Mouse (Mus musculus): ENCODE measurements around the gene Tm2d3. TPM values are rescaled to one million over a fixed set of nuclear protein-coding genes. Genes with fewer than 3 reads are reported as not detected.

The Tm2d3 gene
- polyA plus RNA-seq, 1 experiment from 2014 or later = 39.2 TPM

DNA sequence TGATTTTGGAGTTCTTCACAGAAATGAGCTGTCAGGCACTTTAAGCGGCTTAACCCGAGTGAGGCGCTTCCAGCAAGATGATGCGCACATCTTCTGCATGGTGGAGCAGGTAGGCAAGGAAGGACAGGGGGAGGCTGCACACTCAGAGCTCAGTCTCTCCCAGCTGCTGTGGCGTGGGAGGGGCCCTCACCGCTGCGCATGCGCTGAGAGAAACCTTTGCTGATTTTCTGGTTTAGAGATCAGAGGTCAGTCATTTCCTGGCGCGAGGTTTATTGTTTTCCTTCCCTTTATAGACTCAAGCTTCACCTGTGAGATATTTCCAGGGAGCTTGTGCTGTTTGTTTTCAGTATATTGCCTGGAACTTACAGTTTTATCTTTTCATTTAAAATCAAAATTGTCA, 12.9 kb upstream of the Tm2d3 start:
- Histone ChIP-seq H3K9me3 (replicated peaks) (no peaks in the 10 kb centered on the region), H3K9ac (no peak overlapping the region), H3K27me3 (replicated peaks) (no peaks in the 10 kb centered on the region), H3K4me1 (replicated peaks) (peaks cover 5% of the 10 kb centered on the region; the same call in 1 of the 2 replicates), H3K27ac (ENCODE audit: poor library complexity, severe bottlenecking) (no peak overlapping the region), H3K4me2 (no peak overlapping the region), H3K36me3 (peaks cover 22% of the 10 kb centered on the region), H3K4me3 (no peak overlapping the region)
- 78% methylated on average over 10 of the region's 10 CpGs for WGBS
- ATAC-seq (ENCODE audit: insufficient number of reproducible peaks, low FRiP score) = no peak

DNA sequence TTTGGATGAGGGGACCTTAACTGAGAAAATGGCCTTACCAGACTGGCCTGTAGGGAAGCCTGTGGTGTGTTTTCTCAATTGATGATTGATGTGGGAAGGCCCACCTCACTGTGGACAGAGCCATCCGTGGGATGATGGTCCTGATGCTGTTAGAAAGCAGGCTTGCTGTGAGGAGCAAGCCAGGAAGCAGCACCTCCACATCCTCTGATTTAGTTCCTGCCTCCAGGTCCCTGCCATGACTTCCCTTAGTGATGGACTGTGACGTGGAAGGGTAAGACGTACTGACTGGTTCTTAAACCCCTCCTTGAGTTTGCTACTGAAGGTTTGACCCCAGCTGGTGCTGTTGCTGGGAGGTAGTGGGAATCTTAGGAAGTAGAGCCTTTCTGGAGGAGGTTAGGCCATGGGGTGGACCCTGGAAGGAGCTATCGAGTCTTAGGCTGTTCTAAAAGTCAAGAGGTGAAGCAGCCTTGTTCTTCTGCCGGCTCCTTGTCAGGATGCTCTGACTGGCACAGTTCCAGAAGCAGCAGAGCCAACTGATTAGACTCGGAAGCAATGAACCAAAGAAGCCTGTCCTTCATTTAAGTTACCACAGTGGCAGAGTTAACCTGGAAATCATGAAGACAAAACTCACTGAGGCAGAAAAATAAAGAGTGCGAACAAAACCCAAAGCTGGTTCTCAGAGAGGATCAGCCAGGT, 11.9 kb upstream of the Tm2d3 start:
- 68% methylated on average over 7 of the region's 7 CpGs for WGBS
- Histone ChIP-seq H3K4me2 (no peak overlapping the region), H3K4me3 (no peak overlapping the region), H3K4me1 (replicated peaks) (peaks cover 5% of the 10 kb centered on the region; the same call in 1 of the 2 replicates), H3K9ac (no peak overlapping the region), H3K36me3 (peaks cover 24% of the 10 kb centered on the region), H3K27ac (ENCODE audit: poor library complexity, severe bottlenecking) (no peak overlapping the region), H3K27me3 (replicated peaks) (no peaks in the 10 kb centered on the region), H3K9me3 (replicated peaks) (no peaks in the 10 kb centered on the region)
- ATAC-seq (ENCODE audit: insufficient number of reproducible peaks, low FRiP score) = no peak

DNA sequence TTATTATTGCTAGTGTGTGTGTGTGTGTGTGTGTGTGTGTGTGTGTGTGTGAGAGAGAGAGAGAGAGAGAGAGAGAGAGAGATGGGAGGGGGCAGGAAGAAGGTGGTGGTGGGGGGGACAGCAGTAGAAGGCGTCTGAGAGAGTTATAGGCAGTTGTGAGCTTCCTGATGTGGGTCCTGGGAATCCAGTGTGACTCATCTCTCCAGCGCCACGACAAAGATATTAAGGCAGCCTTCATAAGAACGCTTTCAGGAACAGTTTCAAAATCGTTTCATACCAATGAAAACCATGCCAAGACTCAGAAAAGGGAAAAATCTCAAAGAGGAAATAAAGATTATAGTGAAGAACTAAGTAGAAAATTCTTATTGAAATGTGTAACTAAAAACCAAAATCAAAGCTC, 9.8 kb upstream of the Tm2d3 start:
- H3K4me2 ChIP-seq = no peak overlapping the region
- no peaks in the 10 kb centered on the region for H3K27me3 ChIP-seq (replicated peaks)
- H3K36me3 ChIP-seq = peaks cover 17% of the 10 kb centered on the region
- no peak overlapping the region for H3K9ac ChIP-seq
- H3K9me3 ChIP-seq (replicated peaks) = no peaks in the 10 kb centered on the region
- ATAC-seq (ENCODE audit: insufficient number of reproducible peaks, low FRiP score) = no peak
- peaks cover 5% of the 10 kb centered on the region; the same call in 1 of the 2 replicates for H3K4me1 ChIP-seq (replicated peaks)
- H3K27ac ChIP-seq (ENCODE audit: poor library complexity, severe bottlenecking) = no peak overlapping the region
- H3K4me3 ChIP-seq = no peak overlapping the region
- WGBS = 56% methylated on average over 5 of the region's 5 CpGs

DNA sequence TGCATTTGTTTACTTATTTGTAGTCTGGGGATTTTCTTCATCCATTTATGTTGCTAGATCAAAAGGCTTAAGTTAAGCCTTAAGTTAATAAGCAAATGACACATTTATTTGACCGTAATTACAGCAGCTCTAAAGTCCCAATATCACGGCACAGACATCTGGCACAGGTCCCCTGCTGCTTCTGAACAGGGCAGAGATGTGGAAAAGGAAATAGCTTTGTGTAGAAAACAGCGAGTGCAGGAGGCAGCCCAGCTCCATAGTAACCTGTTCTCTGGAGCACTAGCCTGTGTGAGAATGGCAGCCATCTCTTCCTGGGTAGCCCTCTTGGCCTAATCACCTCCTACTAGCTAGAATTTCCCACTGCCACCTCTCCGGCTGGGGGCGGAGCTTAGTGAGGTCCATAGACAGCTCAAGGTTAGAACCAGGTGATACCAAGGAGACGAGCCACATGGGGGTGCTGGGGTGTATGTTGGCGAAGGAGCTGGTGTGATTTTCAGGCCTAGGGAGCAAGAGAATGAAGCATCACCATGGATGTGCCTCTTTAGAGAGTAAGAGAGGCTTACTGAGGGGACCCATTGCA, 6.6 kb upstream of the Tm2d3 start:
- Histone ChIP-seq H3K4me2 (no peak overlapping the region), H3K27me3 (replicated peaks) (no peaks in the 10 kb centered on the region), H3K4me1 (replicated peaks) (peaks cover 5% of the 10 kb centered on the region; the same call in 1 of the 2 replicates), H3K9me3 (replicated peaks) (no peaks in the 10 kb centered on the region), H3K4me3 (no peak overlapping the region), H3K36me3 (peaks cover 24% of the 10 kb centered on the region; the same call in 1 of the 2 replicates), H3K27ac (ENCODE audit: poor library complexity, severe bottlenecking) (no peak overlapping the region), H3K9ac (no peak overlapping the region)
- WGBS = 62% methylated on average over 7 of the region's 7 CpGs
- no peak for ATAC-seq (ENCODE audit: insufficient number of reproducible peaks, low FRiP score)

DNA sequence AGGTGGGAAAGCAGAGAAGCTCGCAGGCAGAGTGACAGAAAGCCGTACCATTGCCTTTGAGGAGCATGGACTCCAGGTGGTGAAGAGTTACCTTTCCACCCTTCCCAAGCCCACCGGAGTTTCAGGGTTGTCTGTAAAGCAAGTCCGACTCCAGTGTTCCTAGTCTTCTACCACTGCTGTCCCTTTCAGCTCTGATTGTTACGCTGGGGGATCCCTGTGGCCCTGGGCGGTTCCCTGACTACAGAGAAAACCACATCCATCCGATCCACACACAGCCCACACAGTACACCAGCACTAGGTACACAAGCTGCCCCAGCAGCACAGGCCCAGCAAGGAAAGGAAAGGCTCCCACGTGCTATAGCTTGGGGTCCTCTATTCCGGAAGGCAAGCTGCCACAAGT, 4.3 kb upstream of the Tm2d3 start:
- no peak for ATAC-seq (ENCODE audit: insufficient number of reproducible peaks, low FRiP score)
- Histone ChIP-seq H3K4me2 (no peak overlapping the region), H3K9me3 (replicated peaks) (no peaks in the 10 kb centered on the region), H3K4me1 (replicated peaks) (peaks cover 2% of the 10 kb centered on the region; the same call in 1 of the 2 replicates), H3K27ac (ENCODE audit: poor library complexity, severe bottlenecking) (no peak overlapping the region), H3K27me3 (replicated peaks) (no peaks in the 10 kb centered on the region), H3K4me3 (no peak overlapping the region), H3K36me3 (peaks cover 31% of the 10 kb centered on the region; the same call in 1 of the 2 replicates), H3K9ac (no peak overlapping the region)
- WGBS = 86% methylated on average over 9 of the region's 9 CpGs

DNA sequence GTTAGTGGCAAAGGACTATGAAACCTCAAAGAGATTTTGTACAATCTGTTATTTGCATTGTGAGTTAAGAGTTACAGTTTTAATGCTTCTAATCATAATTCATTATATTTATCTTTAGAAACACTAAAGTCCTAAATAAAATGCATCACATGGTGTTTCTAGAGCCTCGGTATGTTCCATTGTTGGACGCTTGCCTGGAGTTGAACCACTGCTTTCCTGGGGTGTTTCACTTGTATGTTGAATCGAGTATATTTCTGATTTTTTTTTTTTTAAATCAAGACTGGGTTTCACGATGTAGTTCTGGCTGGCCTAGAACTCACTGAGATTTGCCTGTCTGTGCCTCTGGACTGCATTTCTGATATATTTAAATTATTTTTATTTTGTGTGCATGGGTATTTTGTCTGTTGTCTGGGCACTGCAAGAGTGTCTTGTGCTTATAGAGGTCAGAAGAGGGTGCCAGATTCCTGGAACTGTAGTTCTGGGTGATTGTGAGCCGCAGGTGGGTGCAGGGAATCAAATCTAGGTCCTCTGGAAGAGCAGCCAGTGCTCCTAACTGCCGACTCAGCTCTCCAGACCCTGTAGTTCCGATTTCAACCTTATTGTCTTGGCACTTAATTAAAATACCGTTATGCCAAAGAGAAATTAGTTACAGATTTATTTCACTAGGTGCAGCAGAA, 1.1 kb downstream of the Tm2d3 start:
- Histone ChIP-seq H3K27ac (ENCODE audit: poor library complexity, severe bottlenecking) (no peak overlapping the region), H3K4me3 (no peak overlapping the region), H3K9me3 (replicated peaks) (no peaks in the 10 kb centered on the region), H3K36me3 (peaks cover 38% of the 10 kb centered on the region), H3K4me2 (no peak overlapping the region), H3K4me1 (replicated peaks) (peaks cover 15% of the 10 kb centered on the region), H3K27me3 (replicated peaks) (no peaks in the 10 kb centered on the region), H3K9ac (no peak overlapping the region)
- no peak for ATAC-seq (ENCODE audit: insufficient number of reproducible peaks, low FRiP score)
- WGBS = 85% methylated on average over 8 of the region's 8 CpGs

DNA sequence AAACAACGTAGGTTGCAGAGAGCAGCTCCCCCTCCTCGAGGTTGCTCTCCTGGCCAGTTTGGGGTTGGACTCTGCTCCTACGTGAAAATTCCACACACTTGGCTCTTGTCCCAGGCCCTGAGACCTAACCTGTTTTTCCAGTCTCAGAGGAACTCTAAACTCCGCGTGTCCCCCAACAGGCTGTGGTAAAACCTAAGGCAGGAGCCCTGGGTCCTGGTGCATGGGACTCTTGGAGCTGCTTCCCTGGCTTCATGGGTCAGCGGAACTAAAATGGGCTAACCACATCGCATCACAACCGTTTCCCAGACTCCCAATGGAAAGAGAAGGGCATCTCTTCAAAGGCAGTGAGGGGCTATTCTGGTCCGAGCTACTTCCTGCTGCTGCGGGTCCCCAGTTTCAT, 1.9 kb downstream of the Tm2d3 start:
- H3K9ac ChIP-seq = peak overlapping the region; percentile 91
- peak; percentile 19 for ATAC-seq (ENCODE audit: insufficient number of reproducible peaks, low FRiP score)
- peaks cover 15% of the 10 kb centered on the region for H3K4me1 ChIP-seq (replicated peaks)
- no peaks in the 10 kb centered on the region for H3K9me3 ChIP-seq (replicated peaks)
- no peaks in the 10 kb centered on the region for H3K27me3 ChIP-seq (replicated peaks)
- H3K36me3 ChIP-seq = peaks cover 39% of the 10 kb centered on the region
- peak overlapping the region; percentile 84 for H3K4me3 ChIP-seq
- H3K27ac ChIP-seq (ENCODE audit: poor library complexity, severe bottlenecking) = no peak overlapping the region
- peak overlapping the region; percentile 87 for H3K4me2 ChIP-seq
- 2% methylated on average over 10 of the region's 10 CpGs for WGBS

DNA sequence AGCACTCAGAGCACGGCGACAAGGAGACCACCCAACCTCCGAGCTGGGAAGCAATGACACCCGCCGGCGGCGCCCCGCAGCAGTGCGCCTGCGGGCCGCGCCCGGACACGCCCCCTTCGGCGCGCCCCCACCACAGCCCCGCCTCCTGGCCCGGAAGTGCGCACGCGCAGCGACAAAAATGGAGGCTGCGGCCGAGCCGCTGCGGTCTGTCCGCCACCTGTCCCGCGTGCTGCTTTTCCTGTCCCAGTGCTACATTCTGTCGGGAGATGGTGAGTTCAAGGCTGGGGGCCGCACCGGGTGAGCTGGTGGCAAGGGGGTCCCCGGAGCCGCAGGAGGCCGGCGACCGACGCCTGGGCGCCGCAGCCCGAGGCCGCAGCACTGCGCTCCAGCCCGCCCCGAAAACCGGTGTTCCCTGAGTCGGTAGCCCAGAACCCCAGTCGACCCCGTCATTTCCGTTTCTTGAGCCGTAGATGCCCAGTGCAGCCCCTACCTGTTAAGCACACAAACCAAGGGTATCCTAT, 2.4 kb downstream of the Tm2d3 start:
- Histone ChIP-seq H3K36me3 (peaks cover 39% of the 10 kb centered on the region), H3K4me1 (replicated peaks) (peaks cover 15% of the 10 kb centered on the region), H3K4me3 (peak overlapping the region; percentile 84), H3K9me3 (replicated peaks) (no peaks in the 10 kb centered on the region), H3K9ac (peak overlapping the region; percentile 91), H3K27me3 (replicated peaks) (no peaks in the 10 kb centered on the region), H3K4me2 (peak overlapping the region; percentile 87), H3K27ac (ENCODE audit: poor library complexity, severe bottlenecking) (peak overlapping the region; percentile 43; the same call in 1 of the 2 replicates)
- peak; percentile 93 for ATAC-seq (ENCODE audit: insufficient number of reproducible peaks, low FRiP score)
- WGBS = under 1% methylated on average over 52 of the region's 52 CpGs

DNA sequence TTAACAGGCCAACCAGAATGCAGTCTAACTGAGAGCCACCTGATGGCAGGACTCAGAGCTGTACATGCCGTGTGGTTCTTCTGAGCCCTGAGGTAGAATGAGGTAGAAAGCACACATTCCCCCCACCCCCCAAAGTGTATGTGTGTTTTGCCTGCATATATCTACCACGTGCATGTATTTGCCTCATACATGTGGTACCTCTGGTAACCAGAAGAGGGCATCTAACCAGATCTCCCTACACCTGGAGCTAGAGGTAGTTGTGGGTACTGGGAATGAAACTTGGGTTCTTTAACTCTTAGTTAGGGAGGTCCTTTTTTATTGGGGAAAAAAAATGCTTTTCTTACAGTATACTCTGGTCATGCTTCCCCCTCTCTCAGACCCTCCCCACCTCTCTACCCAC, 5.5 kb downstream of the Tm2d3 start:
- Histone ChIP-seq H3K27ac (ENCODE audit: poor library complexity, severe bottlenecking) (no peak overlapping the region), H3K9me3 (replicated peaks) (no peaks in the 10 kb centered on the region), H3K4me2 (no peak overlapping the region), H3K4me3 (no peak overlapping the region), H3K36me3 (peaks cover 58% of the 10 kb centered on the region), H3K27me3 (replicated peaks) (no peaks in the 10 kb centered on the region), H3K9ac (no peak overlapping the region), H3K4me1 (replicated peaks) (peaks cover 15% of the 10 kb centered on the region)
- WGBS = 57% methylated on average over 2 of the region's 2 CpGs
- no peak for ATAC-seq (ENCODE audit: insufficient number of reproducible peaks, low FRiP score)

DNA sequence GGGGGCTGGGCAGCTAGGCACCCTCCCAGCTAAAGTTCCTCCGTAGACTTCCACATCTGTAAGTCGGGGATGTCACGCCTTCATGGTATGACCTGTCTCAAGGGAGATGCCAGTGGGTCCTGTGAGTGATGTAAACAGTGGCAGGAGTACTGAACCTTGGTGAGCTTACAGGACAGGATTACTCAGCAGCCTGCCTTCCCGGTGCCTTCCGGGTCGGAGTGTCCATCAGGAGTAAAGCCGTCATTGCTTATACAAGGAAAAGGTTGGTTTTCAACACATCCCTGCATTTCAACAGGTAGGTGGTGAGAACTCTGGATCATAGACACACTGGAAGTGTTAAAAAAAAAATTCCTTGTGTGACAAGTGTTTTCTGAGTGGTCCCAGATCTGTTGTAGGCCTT, 11.1 kb downstream of the Tm2d3 start:
- no peak overlapping the region for H3K9ac ChIP-seq
- H3K27me3 ChIP-seq (replicated peaks) = peaks cover 3% of the 10 kb centered on the region; the same call in 1 of the 2 replicates
- no peak overlapping the region for H3K27ac ChIP-seq (ENCODE audit: poor library complexity, severe bottlenecking)
- 80% methylated on average over 7 of the region's 7 CpGs for WGBS
- H3K36me3 ChIP-seq = peaks cover 54% of the 10 kb centered on the region
- no peak overlapping the region for H3K4me2 ChIP-seq
- no peaks in the 10 kb centered on the region for H3K9me3 ChIP-seq (replicated peaks)
- H3K4me3 ChIP-seq = no peak overlapping the region
- no peak for ATAC-seq (ENCODE audit: insufficient number of reproducible peaks, low FRiP score)
- 0 out of 2 replicates have a peak, but pooled peaks cover 3% of the 10 kb centered on the region for H3K4me1 ChIP-seq (replicated peaks)

DNA sequence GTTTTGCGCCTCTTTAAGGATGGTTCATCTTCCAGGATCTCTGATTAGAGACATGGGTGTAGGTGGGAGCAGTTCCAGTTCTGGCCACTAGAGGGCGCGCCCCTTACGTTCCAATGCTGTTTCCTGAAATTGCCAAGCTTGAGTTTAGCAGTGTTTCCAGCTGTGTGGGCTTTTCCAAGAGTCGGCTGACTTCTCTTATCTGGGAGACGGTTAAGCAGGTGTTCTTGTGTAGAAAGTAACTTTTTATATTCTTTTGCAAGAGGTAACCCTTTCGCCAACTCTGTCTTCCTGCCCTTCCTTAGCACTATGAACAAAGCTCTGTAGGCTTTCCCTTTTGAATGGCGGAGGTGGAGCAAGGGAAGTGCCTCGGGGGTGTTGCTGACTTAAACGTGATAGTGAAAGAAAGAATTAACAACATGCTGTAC, 13.9 kb downstream of the Tm2d3 start:
- Histone ChIP-seq H3K4me2 (peak overlapping the region; percentile 63), H3K9me3 (replicated peaks) (no peaks in the 10 kb centered on the region), H3K4me3 (peak overlapping the region; percentile 38), H3K4me1 (replicated peaks) (0 out of 2 replicates have a peak, but pooled peaks cover 3% of the 10 kb centered on the region), H3K27me3 (replicated peaks) (peaks cover 4% of the 10 kb centered on the region; the same call in 1 of the 2 replicates), H3K36me3 (peaks cover 31% of the 10 kb centered on the region), H3K27ac (ENCODE audit: poor library complexity, severe bottlenecking) (no peak overlapping the region), H3K9ac (peak overlapping the region; percentile 56; the same call in 1 of the 2 replicates)
- WGBS = 10% methylated on average over 10 of the region's 10 CpGs
- no peak for ATAC-seq (ENCODE audit: insufficient number of reproducible peaks, low FRiP score)
